Mouse (Mus musculus) NIH3T3 (cell line): ENCODE data around the gene Tuba1b.
"Not testable (repeated sequence)": the region's sequence is repeated elsewhere in the genome, so short reads cannot be mapped to it uniquely, and the experiment has no call there.

Experiments
- DNase-seq: peaks from one replicate; pipeline ENCODE4 v3.0.0-alpha.2; 2012; ENCODE audit warnings: low read depth

Gene Tuba1b

DNA sequence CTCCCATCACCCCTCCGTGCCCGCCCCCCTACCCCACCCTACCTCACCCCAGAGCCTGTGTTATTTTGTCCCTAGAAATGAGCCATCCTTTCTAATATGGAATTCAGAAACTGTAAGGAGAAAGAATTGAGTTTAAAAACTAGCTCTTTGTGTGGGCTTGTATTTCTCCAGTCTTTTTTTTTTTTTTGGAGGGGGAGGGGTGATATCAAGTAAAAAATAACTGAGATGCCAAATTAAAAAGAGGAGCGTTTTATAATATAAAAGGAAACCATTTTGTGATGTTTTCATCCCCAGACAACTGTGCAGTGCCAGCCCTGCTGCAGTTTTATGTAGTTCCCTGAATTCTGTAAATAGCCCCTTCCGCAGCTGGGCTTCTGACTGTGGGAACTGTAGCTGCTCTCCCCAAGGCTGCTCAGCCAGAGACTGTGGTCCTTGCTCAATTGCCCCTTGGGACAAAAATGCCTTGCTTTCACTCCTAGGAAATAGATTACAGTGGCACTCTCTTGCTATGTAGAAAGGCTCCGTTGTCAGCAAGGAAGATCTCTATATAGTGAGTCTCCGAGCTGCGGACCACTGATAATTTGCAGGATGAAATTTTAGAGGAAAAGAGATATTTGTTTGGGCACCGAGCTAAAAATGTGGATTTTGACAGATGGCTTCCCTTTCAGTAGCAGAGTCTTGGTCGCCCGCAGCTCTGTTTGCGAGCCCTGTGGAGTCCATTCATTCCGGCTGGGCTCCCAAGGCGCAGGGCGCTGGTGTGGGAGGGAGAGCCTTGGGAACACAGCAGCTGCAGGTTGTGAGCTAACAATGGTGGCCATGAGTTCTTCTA, 20.3 kb upstream of the Tuba1b start:
- no peak for DNase-seq

DNA sequence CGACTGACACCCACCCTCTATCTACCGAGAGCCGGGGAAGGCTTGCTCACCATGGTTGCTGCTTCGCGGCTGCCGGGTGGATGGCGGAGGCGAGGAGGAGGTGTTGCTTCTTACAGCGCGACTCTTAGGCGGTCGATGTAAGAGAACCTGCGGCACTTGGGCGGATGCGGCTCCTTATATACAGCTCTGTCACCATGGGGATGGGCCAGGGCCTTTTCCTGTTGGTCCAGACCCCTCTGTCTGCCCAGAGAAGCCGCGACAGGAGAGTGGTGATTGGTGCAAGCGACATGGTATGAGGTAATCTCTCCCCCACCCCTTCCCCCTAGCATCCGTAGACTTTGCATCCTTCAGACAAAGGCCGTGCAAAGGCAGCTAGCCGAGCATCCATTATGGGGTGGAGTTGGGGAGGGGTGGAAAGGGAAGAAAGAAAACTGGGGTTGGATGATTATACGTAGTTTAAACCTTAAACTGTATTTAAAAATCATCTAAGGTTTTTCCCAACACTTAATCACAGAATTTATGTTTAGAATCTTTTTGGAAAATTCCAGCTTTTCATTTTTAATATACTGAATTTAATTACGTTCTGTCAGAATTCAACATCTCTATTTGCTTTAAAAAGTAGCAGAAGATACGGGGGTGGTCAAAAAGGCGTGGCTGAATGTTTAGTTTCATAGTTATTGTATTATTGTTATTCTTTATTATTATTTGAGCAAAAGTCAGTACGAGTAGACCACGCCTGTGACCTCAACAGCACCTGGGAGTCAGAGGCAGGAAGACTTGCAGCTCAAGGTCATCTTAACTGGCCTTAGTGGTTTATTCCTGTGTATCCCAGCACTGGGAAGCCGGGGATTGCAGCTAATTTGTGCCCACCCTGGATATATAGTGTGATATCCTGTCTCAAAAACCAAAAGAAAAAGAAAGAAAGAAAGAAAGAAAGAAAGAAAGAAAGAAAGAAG, 19.3 kb upstream of the Tuba1b start, which contains the start of the genes Gm49450 and Tuba1a:
Gene Gm49450, minus strand, starts transcription at position 151 of the 956 bp plus-strand sequence.
Gene Tuba1a, minus strand, starts transcription at position 303 of the 956 bp plus-strand sequence.
- DNase-seq = peak; percentile 97

GRCm38 (mm10) chr15:98952751-98953400, 18.5 kb upstream of the Tuba1b start:
- peak; percentile 82 for DNase-seq

- DNase-seq = peak; percentile 44
Observed at GRCm38 (mm10) chr15:98952063-98952455, 17.7 kb upstream of the Tuba1b start.

- DNase-seq = not testable (repeated sequence)
Observed at GRCm38 (mm10) chr15:98951122-98952062, 17.0 kb upstream of the Tuba1b start.

DNA sequence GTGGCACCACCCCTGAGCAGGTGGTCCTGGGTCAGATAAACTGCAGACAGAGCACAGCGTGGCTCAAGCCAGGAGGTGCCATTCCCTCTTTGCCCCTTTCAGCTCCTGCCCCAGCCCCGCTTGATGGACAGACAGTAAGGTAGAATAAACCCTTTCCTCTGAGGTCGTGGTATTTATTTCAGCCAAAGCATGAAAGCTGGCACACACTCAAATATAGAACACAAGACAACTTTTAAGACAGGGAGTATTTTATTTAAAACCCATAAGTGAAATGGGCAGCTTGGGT, 15.2 kb upstream of the Tuba1b start:
- no peak for DNase-seq

GRCm38 (mm10) chr15:98948857-98949606, 14.7 kb upstream of the Tuba1b start:
- DNase-seq = peak; percentile 19

DNA sequence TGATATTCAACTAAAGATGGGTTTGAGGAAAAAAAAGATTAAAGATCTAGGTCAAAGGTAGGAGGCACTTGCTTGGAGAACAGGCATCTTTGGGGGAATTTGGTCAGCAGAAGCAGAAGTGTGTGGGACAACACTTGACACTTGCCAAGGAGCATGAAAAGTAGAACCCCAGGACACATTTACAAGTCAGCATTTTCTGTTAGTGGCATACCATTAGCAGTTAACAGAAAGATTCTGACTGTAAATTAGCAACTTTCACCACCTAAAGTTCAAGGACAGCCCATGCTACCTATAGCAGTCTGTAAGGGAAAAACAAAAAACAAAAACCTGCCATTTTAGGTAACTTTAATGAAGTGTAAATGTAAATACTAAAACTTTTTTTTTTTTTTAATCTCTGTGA, 14.0 kb upstream of the Tuba1b start:
- DNase-seq = no peak

- no peak for DNase-seq
Observed at GRCm38 (mm10) chr15:98947884-98948283, 13.5 kb upstream of the Tuba1b start.

GRCm38 (mm10) chr15:98943133-98943532, 8.8 kb upstream of the Tuba1b start:
- DNase-seq = no peak

GRCm38 (mm10) chr15:98942081-98942480, 7.7 kb upstream of the Tuba1b start:
- DNase-seq = no peak

DNA sequence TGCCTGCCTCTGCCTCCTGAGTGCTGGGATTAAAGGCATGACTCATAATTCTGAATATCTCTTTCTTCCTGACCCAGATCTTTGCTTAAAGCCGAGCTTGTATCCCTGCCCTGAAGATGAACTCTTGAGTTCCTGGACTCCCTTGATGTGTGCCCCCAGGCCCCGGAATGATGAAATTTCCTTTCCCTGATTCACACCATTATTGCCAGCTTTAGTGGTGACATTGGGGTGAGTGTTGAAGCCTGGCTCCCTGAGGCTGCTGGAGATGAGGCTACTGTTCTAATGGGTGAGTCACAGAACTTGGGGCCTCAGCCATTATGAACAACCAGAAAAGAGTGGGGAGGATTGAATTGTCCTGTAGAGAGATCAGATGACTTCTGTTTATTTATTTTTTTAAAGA, 7.2 kb upstream of the Tuba1b start:
- peak; percentile 56 for DNase-seq

DNA sequence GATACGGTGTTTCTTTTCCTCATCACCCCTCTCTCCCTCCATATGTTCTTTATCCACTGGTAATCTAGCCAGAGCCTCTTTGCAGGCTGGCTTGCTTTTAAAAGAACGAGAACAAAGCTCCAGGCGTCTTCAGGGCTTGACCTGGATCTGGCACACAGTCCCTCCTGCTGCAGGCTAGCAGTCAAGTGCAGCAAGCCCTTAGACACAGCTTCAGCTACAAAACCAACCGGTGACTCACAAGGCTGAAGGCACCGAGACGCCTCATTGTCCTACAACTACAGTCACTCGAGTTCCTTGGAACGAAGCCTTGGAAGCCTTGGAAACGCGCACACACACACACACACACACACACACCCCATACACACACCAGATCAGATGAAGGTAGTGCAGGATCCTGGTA, 6.5 kb upstream of the Tuba1b start:
- no peak for DNase-seq

- DNase-seq = peak; percentile 99
Observed at GRCm38 (mm10) chr15:98933833-98934216, 540 bp downstream of the Tuba1b start.

DNA sequence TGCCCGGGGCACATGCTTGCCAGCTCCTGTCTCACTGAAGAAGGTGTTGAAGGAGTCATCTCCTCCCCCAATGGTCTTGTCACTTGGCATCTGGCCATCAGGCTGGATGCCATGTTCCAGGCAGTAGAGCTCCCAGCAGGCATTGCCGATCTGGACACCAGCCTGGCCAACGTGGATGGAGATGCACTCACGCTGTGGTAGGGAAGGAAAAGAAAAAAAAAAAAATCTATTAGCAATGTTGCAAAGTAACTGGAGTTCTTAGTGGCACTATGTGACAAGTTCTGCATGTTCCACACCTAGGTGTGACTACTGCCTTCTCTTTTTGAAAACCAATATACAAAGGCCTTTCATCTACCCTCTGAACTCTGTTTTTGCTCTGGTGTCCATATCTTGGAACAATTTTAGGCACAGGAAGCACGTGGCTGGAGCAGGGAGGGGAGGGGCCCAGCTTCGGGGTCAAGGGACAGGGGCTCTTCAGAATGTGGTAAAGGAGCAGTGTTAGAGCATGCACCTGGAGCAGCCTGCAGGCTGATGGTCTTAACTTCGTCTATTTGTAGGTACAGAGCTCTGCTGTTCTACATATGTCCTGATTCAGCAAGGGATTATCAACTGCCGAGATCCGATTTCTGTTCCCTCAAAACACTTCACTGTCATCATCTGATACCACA, 1.2 kb downstream of the Tuba1b start:
- DNase-seq = peak; percentile 33

- DNase-seq = no peak
Observed at GRCm38 (mm10) chr15:98930998-98931397, 3.4 kb downstream of the Tuba1b start.

DNA sequence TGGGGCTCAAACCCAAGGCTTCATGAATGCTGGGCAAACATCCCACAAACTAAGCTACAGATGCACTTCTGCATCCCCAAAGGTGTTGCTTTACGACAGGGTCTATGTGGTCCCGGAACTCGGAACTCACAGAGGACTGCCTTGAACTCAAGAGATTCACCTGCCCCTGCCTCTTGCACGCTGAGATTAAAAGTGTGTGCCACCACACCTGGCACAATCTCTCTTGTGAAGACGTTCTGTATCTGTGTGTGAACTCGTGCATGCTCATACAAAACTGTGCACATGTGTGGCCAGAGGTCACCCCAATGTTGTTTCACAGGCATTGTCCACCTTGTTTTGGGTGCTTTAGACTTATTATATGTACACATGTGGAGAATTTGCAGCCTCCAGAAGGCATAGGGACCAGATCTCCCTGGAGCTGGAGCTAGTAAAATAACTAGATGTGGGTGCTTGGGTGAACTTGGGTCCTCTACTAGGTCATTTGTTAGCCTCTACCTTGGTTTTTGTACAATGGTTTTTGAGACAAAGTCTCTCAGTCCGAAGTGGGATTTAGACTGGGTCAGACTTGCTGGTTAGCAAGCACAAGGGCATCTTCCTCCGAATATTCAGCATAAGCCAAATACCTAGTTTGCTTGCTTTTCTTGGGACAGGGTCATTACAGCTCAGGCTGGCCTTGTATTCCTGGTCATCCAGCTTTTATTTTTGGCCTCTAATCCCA, 4.2 kb downstream of the Tuba1b start:
- DNase-seq = no peak

DNA sequence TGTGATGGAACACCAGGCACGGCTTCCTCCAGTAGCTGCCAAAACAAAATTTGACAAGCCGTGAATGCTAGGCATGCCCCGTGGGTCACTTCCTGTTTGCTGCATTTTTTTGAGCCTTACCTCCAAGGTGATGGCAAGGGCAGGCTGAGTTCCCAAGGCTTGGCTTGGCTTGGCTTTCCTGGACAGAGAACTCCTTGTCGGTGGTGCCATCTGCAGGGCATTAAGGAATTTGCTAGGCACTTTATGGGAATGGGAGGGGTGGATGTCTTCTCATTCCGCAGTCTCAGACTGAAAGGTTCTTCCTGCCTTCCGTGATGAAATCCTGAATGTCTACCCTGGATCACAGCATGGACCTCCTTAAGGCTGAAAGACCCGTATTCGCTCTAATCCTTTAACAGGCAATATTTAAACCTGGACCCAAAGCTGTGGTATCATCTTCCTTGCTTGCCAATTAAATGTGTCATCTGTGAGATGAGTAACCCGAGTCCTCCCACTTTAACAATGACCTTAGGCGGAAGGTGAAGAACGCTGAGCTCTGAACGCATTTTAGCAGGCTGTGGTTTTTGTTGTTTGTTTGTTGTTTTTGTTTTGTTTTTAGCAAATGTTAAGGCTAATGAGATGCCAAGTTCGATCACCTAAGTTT, 5.6 kb downstream of the Tuba1b start:
- peak; percentile 91 for DNase-seq

DNA sequence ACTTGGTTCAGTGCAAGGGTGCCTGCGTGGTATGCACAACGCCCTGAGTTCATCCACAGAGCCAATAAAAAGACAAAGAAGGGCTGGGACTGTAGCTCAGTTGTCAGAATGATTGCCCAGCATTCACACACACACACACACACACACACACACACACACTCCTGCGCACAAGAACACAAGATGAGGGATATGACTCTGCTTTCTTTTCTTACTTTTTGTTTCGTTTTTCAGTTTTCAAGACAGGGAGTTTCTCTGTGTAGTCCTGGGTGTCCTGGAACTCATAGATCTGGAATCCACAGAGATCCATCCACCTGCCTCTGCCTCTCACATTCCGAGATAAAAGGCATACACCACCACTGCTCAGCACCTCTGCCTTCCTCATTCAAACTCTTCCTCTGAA, 6.8 kb downstream of the Tuba1b start:
- DNase-seq = no peak
